Mouse (Mus musculus) embryo, embryonic 11 days (tissue): Measurements from ENCODE around the gene Gjd3.

Experiments
- DNase-seq: peaks from one replicate; pipeline ENCODE4 v3.0.0-alpha.2; 2015

Gene Gjd3

GRCm38 (mm10) chr11:98979356-98979755 is 3.5 kb downstream of the Gjd3 start:
- DNase-seq: no peak

GRCm38 (mm10) chr11:98978526-98979148 is 4.2 kb downstream of the Gjd3 start:
- DNase-seq: no peak

- peak; percentile 85 for DNase-seq
Measured at GRCm38 (mm10) chr11:98974871-98975719, 7.7 kb downstream of the Gjd3 start.

- no peak for DNase-seq
Measured at GRCm38 (mm10) chr11:98974213-98974612, 8.6 kb downstream of the Gjd3 start.

GRCm38 (mm10) chr11:98973584-98973983 is 9.2 kb downstream of the Gjd3 start:
- DNase-seq: no peak

GRCm38 (mm10) chr11:98972801-98973360 is 9.9 kb downstream of the Gjd3 start:
- DNase-seq: no peak

- DNase-seq: peak; percentile 86
Measured at GRCm38 (mm10) chr11:98972215-98972614, 10.6 kb downstream of the Gjd3 start.

- peak; percentile 35 for DNase-seq
Measured at GRCm38 (mm10) chr11:98971316-98972031, 11.3 kb downstream of the Gjd3 start.

- peak; percentile 32 for DNase-seq
Measured at GRCm38 (mm10) chr11:98970191-98970925, 12.5 kb downstream of the Gjd3 start.

- DNase-seq: peak; percentile 77
Measured at GRCm38 (mm10) chr11:98969496-98969927, 13.3 kb downstream of the Gjd3 start.

GRCm38 (mm10) chr11:98968716-98969495 is 13.9 kb downstream of the Gjd3 start:
- peak; percentile 90 for DNase-seq

- no peak for DNase-seq
Measured at GRCm38 (mm10) chr11:98968079-98968478, 14.7 kb downstream of the Gjd3 start.

GRCm38 (mm10) chr11:98966499-98967141 is 16.2 kb downstream of the Gjd3 start:
- DNase-seq: peak; percentile 67

- peak; percentile 62 for DNase-seq
Measured at GRCm38 (mm10) chr11:98965416-98966077, 17.3 kb downstream of the Gjd3 start.

GRCm38 (mm10) chr11:98964616-98965415 is 18.0 kb downstream of the Gjd3 start:
- DNase-seq: peak; percentile 59

- DNase-seq: no peak
Measured at GRCm38 (mm10) chr11:98964201-98964615, 18.6 kb downstream of the Gjd3 start.

- DNase-seq: peak; percentile 82
Measured at GRCm38 (mm10) chr11:98963191-98964021, 19.4 kb downstream of the Gjd3 start.

GRCm38 (mm10) chr11:98962421-98963095 is 20.3 kb downstream of the Gjd3 start:
- peak; percentile 34 for DNase-seq
